Mouse (Mus musculus): Measurements from ENCODE around the gene Olfr434. TPM values are rescaled to one million over a fixed set of nuclear protein-coding genes. Genes with fewer than 3 reads are reported as not detected.
"Not testable (repeated sequence)": the region's sequence is repeated elsewhere in the genome, so short reads cannot be mapped to it uniquely, and the experiment has no call there.

The Olfr434 gene
- polyA plus RNA-seq (2012; ENCODE audit: insufficient read depth, low replicate concordance), result not detected in 2 replicates

DNA sequence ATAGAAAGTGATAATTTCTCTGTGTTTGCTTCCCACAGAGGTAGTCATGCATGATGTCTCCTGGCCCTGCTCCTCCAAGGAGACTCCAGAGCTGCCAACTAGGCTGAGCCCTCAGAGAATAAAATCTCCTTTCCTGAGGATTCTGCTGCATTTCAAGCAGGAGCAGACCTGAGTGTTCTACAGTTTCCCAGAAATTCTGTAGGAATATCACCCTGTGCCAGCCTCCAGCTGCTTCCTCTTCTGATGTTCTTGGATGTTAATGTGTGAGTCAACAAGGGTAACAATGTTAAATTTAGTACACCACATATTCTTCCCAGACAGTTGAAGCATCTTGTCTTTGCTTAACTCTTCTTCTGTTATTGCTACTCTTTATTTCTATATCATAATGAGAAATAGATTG lies at the start of gene Olfr434:
Gene Olfr434, plus strand, starts transcription at position 149 of the 400 bp plus-strand sequence.
- not testable (repeated sequence) for H3K9me3 ChIP-seq; H3K36me3 ChIP-seq (replicated peaks; ENCODE audit: low read length); H3K4me3 ChIP-seq (replicated peaks); H3K4me1 ChIP-seq; H3K27me3 ChIP-seq (replicated peaks)

DNA sequence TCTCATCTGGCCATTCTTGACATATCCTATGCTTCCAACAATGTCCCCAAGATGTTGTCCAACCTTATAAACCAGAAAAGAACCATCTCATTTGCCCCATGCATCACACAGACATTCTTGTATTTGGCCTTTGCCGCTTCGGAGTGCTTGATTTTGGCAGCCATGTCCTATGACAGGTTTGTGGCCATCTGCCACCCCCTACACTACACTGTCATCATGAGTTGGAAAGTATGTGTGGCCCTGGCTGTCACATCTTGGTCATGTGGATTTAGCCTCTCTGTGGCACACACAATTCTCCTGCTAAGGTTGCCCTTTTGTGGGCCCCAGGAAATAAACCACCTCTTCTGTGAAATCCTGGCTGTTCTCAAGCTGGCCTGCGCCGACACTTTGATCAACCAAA lies 45.6 kb upstream of the Olfr434 start:
- Histone ChIP-seq H3K27me3 (replicated peaks) (no peaks in the 10 kb centered on the region), H3K4me1 (no peaks in the 10 kb centered on the region), H3K4me3 (replicated peaks) (no peak overlapping the region), H3K9me3 (no peaks in the 10 kb centered on the region), H3K36me3 (replicated peaks; ENCODE audit: low read length) (no peaks in the 10 kb centered on the region)
- TF ChIP-seq GATA1 (IDR thresholded peaks at IDR 0.05; ENCODE audit: borderline replicate concordance, low read length), result no peak
- no peak for TF ChIP-seq FLI1 (IDR thresholded peaks at IDR 0.05; ENCODE audit: low read length)

DNA sequence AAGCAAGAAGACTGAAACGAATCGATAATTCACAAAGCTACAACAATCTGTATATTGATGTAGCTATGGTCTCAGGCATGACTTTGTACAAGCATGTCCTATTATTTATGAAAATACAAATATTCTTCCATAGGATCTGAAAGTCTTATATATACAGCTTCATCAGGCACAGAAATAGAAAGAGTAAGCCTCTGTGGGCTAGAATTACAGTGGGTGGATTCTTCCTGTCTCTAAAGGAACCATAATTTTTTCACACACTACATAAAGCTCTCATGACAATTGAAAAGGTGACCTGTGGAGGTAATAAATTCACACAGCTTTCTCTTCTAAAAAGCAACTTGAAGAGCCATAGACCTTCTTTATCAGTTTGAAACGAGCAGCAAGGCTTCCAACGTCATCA lies 41.0 kb upstream of the Olfr434 start, which contains the start of gene Olfr13:
Gene Olfr13, plus strand, starts transcription at position 301 of the 400 bp plus-strand sequence.
- Histone ChIP-seq H3K4me1 (no peaks in the 10 kb centered on the region), H3K4me3 (replicated peaks) (no peak within 1 kb of the TSS), H3K36me3 (replicated peaks; ENCODE audit: low read length) (no peaks in the 10 kb centered on the region), H3K9me3 (no peaks in the 10 kb centered on the region), H3K27me3 (replicated peaks) (no peaks in the 10 kb centered on the region)
- no peak for TF ChIP-seq GATA1 (IDR thresholded peaks at IDR 0.05; ENCODE audit: borderline replicate concordance, low read length)
- TF ChIP-seq FLI1 (IDR thresholded peaks at IDR 0.05; ENCODE audit: low read length), result no peak

DNA sequence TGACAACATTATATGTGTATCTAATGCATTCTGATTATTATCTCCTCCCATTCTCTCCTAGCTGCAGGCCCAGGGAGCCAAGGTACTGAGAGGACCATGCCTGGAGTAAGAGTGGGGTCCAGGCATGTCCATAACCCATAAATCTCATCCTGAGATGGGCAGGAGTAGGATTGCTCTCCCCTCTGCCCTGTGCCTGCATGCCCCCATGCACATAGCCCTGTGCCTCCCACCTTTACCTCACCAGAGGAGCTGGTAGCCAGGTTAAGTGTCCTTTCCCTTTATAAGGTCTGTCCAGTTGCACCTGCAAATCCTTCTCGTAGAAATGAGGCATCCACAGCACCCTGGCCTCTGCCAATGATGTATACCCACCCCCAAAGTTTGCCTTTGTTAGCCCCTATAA lies 34.7 kb upstream of the Olfr434 start:
- H3K27me3 ChIP-seq (replicated peaks), result no peaks in the 10 kb centered on the region
- TF ChIP-seq FLI1 (IDR thresholded peaks at IDR 0.05; ENCODE audit: low read length), result no peak
- no peak for TF ChIP-seq GATA1 (IDR thresholded peaks at IDR 0.05; ENCODE audit: borderline replicate concordance, low read length)
- H3K36me3 ChIP-seq (replicated peaks; ENCODE audit: low read length), result no peaks in the 10 kb centered on the region
- peak overlapping the region; percentile 2 for H3K4me3 ChIP-seq (replicated peaks)
- H3K9me3 ChIP-seq, result no peaks in the 10 kb centered on the region
- H3K4me1 ChIP-seq, result no peaks in the 10 kb centered on the region

DNA sequence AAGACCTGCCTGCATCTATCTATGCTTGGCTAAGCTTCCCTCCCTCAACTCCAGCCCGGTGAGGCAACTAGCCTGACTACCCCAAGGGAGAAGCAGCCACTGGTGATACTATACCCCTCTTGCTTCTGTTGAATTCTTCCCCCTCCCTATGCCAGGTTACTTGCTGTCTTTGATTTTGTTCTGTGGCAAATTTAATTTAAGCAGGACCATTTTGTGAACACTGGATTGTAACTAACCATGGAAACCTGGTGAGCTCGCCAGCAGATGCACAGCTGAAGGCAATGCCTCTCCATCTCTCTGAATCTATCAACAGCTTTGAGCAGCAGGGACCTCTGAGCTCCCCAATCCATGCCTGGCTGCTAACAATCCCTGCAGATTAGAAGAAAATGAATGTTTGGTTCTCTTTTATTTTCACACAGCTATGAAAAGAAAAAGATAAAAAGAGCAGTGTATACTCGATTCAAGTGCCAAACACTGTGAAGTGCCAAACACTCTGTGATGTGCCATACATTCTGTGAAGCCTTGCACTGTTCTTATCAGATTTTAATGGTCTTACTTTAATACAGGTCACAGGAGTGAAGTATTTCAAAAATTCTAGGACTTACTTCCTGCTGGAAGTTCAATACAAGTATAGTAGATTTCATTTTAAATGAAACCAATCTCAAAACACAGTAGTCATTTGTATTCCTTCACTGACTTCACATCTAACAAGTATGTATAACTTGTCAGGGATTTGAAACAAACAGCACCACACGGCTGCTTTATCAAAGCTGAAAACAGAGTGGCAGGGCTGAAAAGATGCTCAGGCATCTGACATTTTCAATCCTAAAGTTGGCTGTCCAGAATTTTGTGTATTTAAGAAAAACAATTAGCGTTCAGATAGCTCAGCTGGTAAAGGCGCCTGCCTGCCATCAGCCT lies 34.0 kb upstream of the Olfr434 start:
- H3K36me3 ChIP-seq (replicated peaks; ENCODE audit: low read length), result no peaks in the 10 kb centered on the region
- no peak overlapping the region for H3K4me3 ChIP-seq (replicated peaks)
- H3K9me3 ChIP-seq, result no peaks in the 10 kb centered on the region
- H3K27me3 ChIP-seq (replicated peaks), result no peaks in the 10 kb centered on the region
- TF ChIP-seq GATA1 (IDR thresholded peaks at IDR 0.05; ENCODE audit: borderline replicate concordance, low read length) (no peak), FLI1 (IDR thresholded peaks at IDR 0.05; ENCODE audit: low read length) (no peak)
- H3K4me1 ChIP-seq, result no peaks in the 10 kb centered on the region

DNA sequence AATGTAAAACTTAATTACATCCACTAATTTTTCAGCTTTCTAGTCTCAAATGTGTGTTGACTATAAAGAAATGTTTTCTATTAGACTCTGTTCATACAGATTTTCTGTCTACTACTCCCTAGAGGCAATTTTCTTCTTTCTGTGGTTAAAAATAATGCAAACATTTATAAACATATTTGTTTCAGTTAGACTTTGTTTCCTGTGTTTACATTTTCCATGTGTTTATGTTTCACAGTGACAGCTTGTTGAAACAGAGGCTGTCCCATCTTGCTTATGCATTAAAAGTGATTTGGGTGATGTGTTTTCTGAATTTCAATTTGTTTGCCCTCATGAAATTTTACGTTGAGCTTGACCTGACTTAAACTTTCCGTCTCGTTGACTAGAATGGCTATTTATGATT lies 21.8 kb upstream of the Olfr434 start:
- no peaks in the 10 kb centered on the region for H3K36me3 ChIP-seq (replicated peaks; ENCODE audit: low read length)
- no peak overlapping the region for H3K4me3 ChIP-seq (replicated peaks)
- H3K27me3 ChIP-seq (replicated peaks), result no peaks in the 10 kb centered on the region
- TF ChIP-seq GATA1 (IDR thresholded peaks at IDR 0.05; ENCODE audit: borderline replicate concordance, low read length) (no peak), FLI1 (IDR thresholded peaks at IDR 0.05; ENCODE audit: low read length) (no peak)
- H3K4me1 ChIP-seq, result no peaks in the 10 kb centered on the region
- no peaks in the 10 kb centered on the region for H3K9me3 ChIP-seq

DNA sequence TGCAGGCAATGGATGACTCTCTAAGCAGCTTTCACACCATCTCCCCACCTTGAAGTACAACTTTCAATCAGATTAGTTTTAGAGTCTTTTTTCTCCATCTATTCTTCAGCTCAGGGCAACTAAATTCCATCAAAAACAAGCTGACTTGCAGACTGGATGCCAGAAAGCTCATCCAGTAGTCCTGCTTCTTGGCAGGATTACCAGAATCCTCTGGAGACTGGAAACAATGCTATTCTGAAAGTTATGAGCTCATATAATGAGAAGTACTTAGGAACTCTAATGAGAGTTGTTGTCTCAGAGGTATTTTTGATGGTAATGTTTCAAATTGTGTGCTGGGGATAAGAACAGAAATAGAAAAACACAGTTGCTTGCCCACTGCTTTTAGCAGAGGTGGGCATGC lies 16.0 kb upstream of the Olfr434 start, which contains the start of gene Olfr435:
Gene Olfr435, plus strand, starts transcription at position 366 of the 400 bp plus-strand sequence.
- Histone ChIP-seq H3K36me3 (replicated peaks; ENCODE audit: low read length) (no peaks in the 10 kb centered on the region), H3K9me3 (no peaks in the 10 kb centered on the region), H3K4me1 (no peaks in the 10 kb centered on the region), H3K27me3 (replicated peaks) (no peaks in the 10 kb centered on the region), H3K4me3 (replicated peaks) (no peak within 1 kb of the TSS)
- TF ChIP-seq FLI1 (IDR thresholded peaks at IDR 0.05; ENCODE audit: low read length) (no peak), GATA1 (IDR thresholded peaks at IDR 0.05; ENCODE audit: borderline replicate concordance, low read length) (no peak)

DNA sequence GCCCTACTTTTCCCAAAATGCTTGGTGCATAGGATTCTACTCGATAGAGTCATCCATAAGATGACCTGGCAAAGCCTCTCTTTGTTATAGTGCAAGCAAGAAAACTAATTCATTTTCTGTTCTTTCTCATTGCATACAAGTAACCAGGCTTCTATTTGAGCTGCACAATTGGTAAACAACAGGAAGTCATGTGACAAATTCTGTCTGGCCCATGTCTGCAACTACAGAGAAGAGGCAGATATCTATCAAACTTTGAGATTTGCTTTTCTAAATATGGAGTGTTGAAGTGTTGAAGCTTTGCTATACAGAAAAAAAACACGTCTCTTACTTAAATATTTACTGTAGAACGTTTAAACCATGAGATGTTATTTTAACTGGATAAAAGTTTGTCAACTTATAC lies 14.7 kb upstream of the Olfr434 start:
- TF ChIP-seq FLI1 (IDR thresholded peaks at IDR 0.05; ENCODE audit: low read length) (no peak), GATA1 (IDR thresholded peaks at IDR 0.05; ENCODE audit: borderline replicate concordance, low read length) (no peak)
- no peaks in the 10 kb centered on the region for H3K9me3 ChIP-seq
- no peaks in the 10 kb centered on the region for H3K27me3 ChIP-seq (replicated peaks)
- no peaks in the 10 kb centered on the region for H3K4me1 ChIP-seq
- H3K4me3 ChIP-seq (replicated peaks), result no peak overlapping the region
- no peaks in the 10 kb centered on the region for H3K36me3 ChIP-seq (replicated peaks; ENCODE audit: low read length)

DNA sequence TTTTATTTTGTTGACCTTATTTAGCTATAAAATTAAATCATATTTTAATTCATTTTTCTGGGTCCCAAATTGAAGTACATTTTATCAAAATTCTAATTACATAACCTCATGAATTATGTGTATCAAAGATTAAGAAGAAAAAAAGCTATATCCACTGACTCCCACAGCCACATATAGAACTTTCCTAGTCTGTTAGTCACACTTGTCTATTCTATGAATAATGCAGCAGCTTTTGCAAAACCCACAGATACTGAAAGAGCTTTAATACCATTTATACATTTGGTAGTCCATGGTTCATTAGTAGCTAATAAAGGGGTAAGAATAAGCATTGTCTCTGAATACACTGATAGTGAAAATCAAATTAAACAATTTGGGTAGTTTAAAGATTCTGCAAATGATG lies 10.0 kb upstream of the Olfr434 start:
- TF ChIP-seq FLI1 (IDR thresholded peaks at IDR 0.05; ENCODE audit: low read length) (no peak), GATA1 (IDR thresholded peaks at IDR 0.05; ENCODE audit: borderline replicate concordance, low read length) (no peak)
- H3K27me3 ChIP-seq (replicated peaks), result no peaks in the 10 kb centered on the region
- no peaks in the 10 kb centered on the region for H3K4me1 ChIP-seq
- H3K36me3 ChIP-seq (replicated peaks; ENCODE audit: low read length), result no peaks in the 10 kb centered on the region
- no peak overlapping the region for H3K4me3 ChIP-seq (replicated peaks)
- H3K9me3 ChIP-seq, result no peaks in the 10 kb centered on the region

DNA sequence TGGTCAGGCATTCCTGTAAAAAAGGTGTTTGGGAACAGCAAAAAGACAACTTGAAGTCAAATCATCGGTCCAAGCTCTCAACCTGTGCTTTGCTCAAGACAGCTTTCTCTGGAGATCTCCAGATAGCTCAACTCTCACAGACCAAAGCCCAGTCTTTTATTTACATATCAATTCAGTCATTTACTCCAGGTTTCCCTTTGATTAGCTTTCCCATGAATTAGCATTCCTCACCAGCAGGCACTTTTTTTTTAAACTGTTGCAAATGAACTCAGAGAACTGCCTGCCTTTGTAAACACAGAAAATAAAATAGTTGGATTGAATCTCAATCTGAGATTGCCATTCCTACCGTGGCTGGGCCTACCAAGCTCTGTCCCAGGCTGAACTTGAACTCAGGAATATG lies 7.5 kb upstream of the Olfr434 start:
- no peaks in the 10 kb centered on the region for H3K4me1 ChIP-seq
- H3K36me3 ChIP-seq (replicated peaks; ENCODE audit: low read length), result no peaks in the 10 kb centered on the region
- no peaks in the 10 kb centered on the region for H3K27me3 ChIP-seq (replicated peaks)
- no peak overlapping the region for H3K4me3 ChIP-seq (replicated peaks)
- TF ChIP-seq GATA1 (IDR thresholded peaks at IDR 0.05; ENCODE audit: borderline replicate concordance, low read length), result no peak
- TF ChIP-seq FLI1 (IDR thresholded peaks at IDR 0.05; ENCODE audit: low read length), result no peak
- no peaks in the 10 kb centered on the region for H3K9me3 ChIP-seq

DNA sequence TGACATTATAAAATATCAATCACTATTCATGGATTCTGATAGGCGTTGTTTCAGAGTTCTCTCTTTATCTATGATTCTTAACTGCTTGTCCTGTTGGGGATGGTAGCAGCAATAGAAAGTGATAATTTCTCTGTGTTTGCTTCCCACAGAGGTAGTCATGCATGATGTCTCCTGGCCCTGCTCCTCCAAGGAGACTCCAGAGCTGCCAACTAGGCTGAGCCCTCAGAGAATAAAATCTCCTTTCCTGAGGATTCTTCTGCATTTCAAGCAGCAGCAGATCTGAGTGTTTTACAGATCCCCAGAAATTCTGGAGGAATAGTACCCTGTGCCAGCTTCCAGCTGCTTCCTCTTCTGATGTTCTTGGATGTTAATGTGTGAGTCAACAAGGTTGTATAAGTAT lies 18.4 kb downstream of the Olfr434 start, which contains the start of gene Olfr47:
Gene Olfr47, plus strand, starts transcription at position 275 of the 400 bp plus-strand sequence.
- H3K4me3 ChIP-seq (replicated peaks); H3K36me3 ChIP-seq (replicated peaks; ENCODE audit: low read length); H3K9me3 ChIP-seq; H3K4me1 ChIP-seq; H3K27me3 ChIP-seq (replicated peaks): not testable (repeated sequence)
